Mouse (Mus musculus): ENCODE measurements around the gene Tjp1. TPM values are rescaled to one million over a fixed set of nuclear protein-coding genes. Genes with fewer than 3 reads are reported as not detected.
A peak's percentile ranks its signal among the peaks of the same experiment; 100 is the strongest.

The Tjp1 gene
- polyA plus RNA-seq, 1 experiment from 2014 or later = 17.4 TPM

GRCm38 (mm10) chr7:65393704-65394452, 133.7 kb downstream of the Tjp1 start:
- Histone ChIP-seq H3K36me3 (ENCODE audit: control insufficient read depth, insufficient read depth, low read length) (no peaks in the 10 kb centered on the region), H3K9ac (ENCODE audit: low read depth, low read length) (peak overlapping the region; percentile 52; the same call in 1 of the 2 replicates), H3K4me1 (ENCODE audit: control insufficient read depth, insufficient read depth, low read length) (peaks cover 17% of the 10 kb centered on the region), H3K27me3 (replicated peaks; ENCODE audit: control insufficient read depth, insufficient read depth, low read length) (no peaks in the 10 kb centered on the region), H3K4me3 (ENCODE audit: low read length) (0 out of 2 replicates have a peak overlapping the region, but pooled peaks have one; percentile 12), H3K9me3 (ENCODE audit: control insufficient read depth, low read length) (no peaks in the 10 kb centered on the region), H3K27ac (ENCODE audit: low read length) (no peak overlapping the region), H3K4me2 (ENCODE audit: low read depth, low read length) (peak overlapping the region; percentile 38)
- ATAC-seq = peak; percentile 73
- 17% methylated on average over 17 of the region's 17 CpGs for WGBS

GRCm38 (mm10) chr7:65392986-65393385, 134.6 kb downstream of the Tjp1 start:
- no peaks in the 10 kb centered on the region for H3K27me3 ChIP-seq (replicated peaks; ENCODE audit: control insufficient read depth, insufficient read depth, low read length)
- H3K9ac ChIP-seq (ENCODE audit: low read depth, low read length) = no peak overlapping the region
- no peak overlapping the region for H3K27ac ChIP-seq (ENCODE audit: low read length)
- H3K36me3 ChIP-seq (ENCODE audit: control insufficient read depth, insufficient read depth, low read length) = no peaks in the 10 kb centered on the region
- no peak overlapping the region for H3K4me2 ChIP-seq (ENCODE audit: low read depth, low read length)
- H3K4me1 ChIP-seq (ENCODE audit: control insufficient read depth, insufficient read depth, low read length) = peaks cover 17% of the 10 kb centered on the region
- ATAC-seq = no peak
- H3K9me3 ChIP-seq (ENCODE audit: control insufficient read depth, low read length) = no peaks in the 10 kb centered on the region
- H3K4me3 ChIP-seq (ENCODE audit: low read length) = no peak overlapping the region
- 60% methylated on average over 9 of the region's 9 CpGs for WGBS

GRCm38 (mm10) chr7:65389539-65389938, 138.0 kb downstream of the Tjp1 start:
- Histone ChIP-seq H3K27ac (ENCODE audit: low read length) (no peak overlapping the region), H3K27me3 (replicated peaks; ENCODE audit: control insufficient read depth, insufficient read depth, low read length) (no peaks in the 10 kb centered on the region), H3K4me2 (ENCODE audit: low read depth, low read length) (no peak overlapping the region), H3K4me1 (ENCODE audit: control insufficient read depth, insufficient read depth, low read length) (peaks cover 12% of the 10 kb centered on the region), H3K9me3 (ENCODE audit: control insufficient read depth, low read length) (no peaks in the 10 kb centered on the region), H3K9ac (ENCODE audit: low read depth, low read length) (no peak overlapping the region), H3K36me3 (ENCODE audit: control insufficient read depth, insufficient read depth, low read length) (no peaks in the 10 kb centered on the region), H3K4me3 (ENCODE audit: low read length) (no peak overlapping the region)
- WGBS = 82% methylated on average over 7 of the region's 7 CpGs
- no peak for ATAC-seq

GRCm38 (mm10) chr7:65388243-65389013, 139.2 kb downstream of the Tjp1 start:
- H3K9me3 ChIP-seq (ENCODE audit: control insufficient read depth, low read length) = no peaks in the 10 kb centered on the region
- no peaks in the 10 kb centered on the region for H3K27me3 ChIP-seq (replicated peaks; ENCODE audit: control insufficient read depth, insufficient read depth, low read length)
- no peaks in the 10 kb centered on the region for H3K36me3 ChIP-seq (ENCODE audit: control insufficient read depth, insufficient read depth, low read length)
- ATAC-seq = no peak
- H3K27ac ChIP-seq (ENCODE audit: low read length) = no peak overlapping the region
- 78% methylated on average over 8 of the region's 8 CpGs for WGBS
- peaks cover 3% of the 10 kb centered on the region for H3K4me1 ChIP-seq (ENCODE audit: control insufficient read depth, insufficient read depth, low read length)
- no peak overlapping the region for H3K4me2 ChIP-seq (ENCODE audit: low read depth, low read length)
- no peak overlapping the region for H3K4me3 ChIP-seq (ENCODE audit: low read length)
- H3K9ac ChIP-seq (ENCODE audit: low read depth, low read length) = no peak overlapping the region

GRCm38 (mm10) chr7:65387560-65388175, 139.9 kb downstream of the Tjp1 start:
- H3K36me3 ChIP-seq (ENCODE audit: control insufficient read depth, insufficient read depth, low read length) = no peaks in the 10 kb centered on the region
- no peaks in the 10 kb centered on the region for H3K9me3 ChIP-seq (ENCODE audit: control insufficient read depth, low read length)
- H3K4me2 ChIP-seq (ENCODE audit: low read depth, low read length) = no peak overlapping the region
- ATAC-seq = peak; percentile 80
- 74% methylated on average over 7 of the region's 7 CpGs for WGBS
- no peaks in the 10 kb centered on the region; the same call in 1 of the 2 replicates for H3K4me1 ChIP-seq (ENCODE audit: control insufficient read depth, insufficient read depth, low read length)
- no peak overlapping the region for H3K27ac ChIP-seq (ENCODE audit: low read length)
- no peak overlapping the region for H3K9ac ChIP-seq (ENCODE audit: low read depth, low read length)
- no peak overlapping the region for H3K4me3 ChIP-seq (ENCODE audit: low read length)
- no peaks in the 10 kb centered on the region for H3K27me3 ChIP-seq (replicated peaks; ENCODE audit: control insufficient read depth, insufficient read depth, low read length)

- H3K9me3 ChIP-seq (ENCODE audit: control insufficient read depth, low read length) = no peaks in the 10 kb centered on the region
- H3K27me3 ChIP-seq (replicated peaks; ENCODE audit: control insufficient read depth, insufficient read depth, low read length) = no peaks in the 10 kb centered on the region
- ATAC-seq = no peak
- WGBS = 95% methylated on average over 7 of the region's 7 CpGs
- no peak overlapping the region for H3K4me3 ChIP-seq (ENCODE audit: low read length)
- no peak overlapping the region for H3K4me2 ChIP-seq (ENCODE audit: low read depth, low read length)
- no peaks in the 10 kb centered on the region for H3K36me3 ChIP-seq (ENCODE audit: control insufficient read depth, insufficient read depth, low read length)
- peaks cover 2% of the 10 kb centered on the region; the same call in 1 of the 2 replicates for H3K4me1 ChIP-seq (ENCODE audit: control insufficient read depth, insufficient read depth, low read length)
- no peak overlapping the region for H3K9ac ChIP-seq (ENCODE audit: low read depth, low read length)
- no peak overlapping the region for H3K27ac ChIP-seq (ENCODE audit: low read length)
Observed at GRCm38 (mm10) chr7:65384775-65385174, 142.8 kb downstream of the Tjp1 start.

- H3K36me3 ChIP-seq (ENCODE audit: control insufficient read depth, insufficient read depth, low read length) = no peaks in the 10 kb centered on the region
- H3K27me3 ChIP-seq (replicated peaks; ENCODE audit: control insufficient read depth, insufficient read depth, low read length) = no peaks in the 10 kb centered on the region
- no peaks in the 10 kb centered on the region for H3K9me3 ChIP-seq (ENCODE audit: control insufficient read depth, low read length)
- H3K4me3 ChIP-seq (ENCODE audit: low read length) = no peak overlapping the region
- ATAC-seq = no peak
- no peak overlapping the region for H3K4me2 ChIP-seq (ENCODE audit: low read depth, low read length)
- H3K9ac ChIP-seq (ENCODE audit: low read depth, low read length) = no peak overlapping the region
- peak overlapping the region; percentile 50; the same call in 1 of the 2 replicates for H3K27ac ChIP-seq (ENCODE audit: low read length)
- WGBS = 68% methylated on average over 10 of the region's 10 CpGs
- peaks cover 2% of the 10 kb centered on the region; the same call in 1 of the 2 replicates for H3K4me1 ChIP-seq (ENCODE audit: control insufficient read depth, insufficient read depth, low read length)
Observed at GRCm38 (mm10) chr7:65382515-65383283, 144.9 kb downstream of the Tjp1 start.

- Histone ChIP-seq H3K36me3 (ENCODE audit: control insufficient read depth, insufficient read depth, low read length) (no peaks in the 10 kb centered on the region), H3K27me3 (replicated peaks; ENCODE audit: control insufficient read depth, insufficient read depth, low read length) (no peaks in the 10 kb centered on the region), H3K4me2 (ENCODE audit: low read depth, low read length) (no peak overlapping the region), H3K27ac (ENCODE audit: low read length) (no peak overlapping the region; the same call in 1 of the 2 replicates), H3K4me1 (ENCODE audit: control insufficient read depth, insufficient read depth, low read length) (peaks cover 2% of the 10 kb centered on the region; the same call in 1 of the 2 replicates), H3K9me3 (ENCODE audit: control insufficient read depth, low read length) (no peaks in the 10 kb centered on the region), H3K4me3 (ENCODE audit: low read length) (no peak overlapping the region), H3K9ac (ENCODE audit: low read depth, low read length) (no peak overlapping the region)
- no peak for ATAC-seq
- WGBS = 54% methylated on average over 6 of the region's 6 CpGs
Observed at GRCm38 (mm10) chr7:65381896-65382295, 145.7 kb downstream of the Tjp1 start.
